Mouse (Mus musculus): ENCODE measurements at regions not wholly inside any gene's neighbourhood (a gene's known extent, or its start where the extent isn't known, plus 50 kb on each side); places are given as distances from the start of the nearest gene placed in this dataset.
A peak's percentile ranks its signal among the peaks of the same experiment; 100 is the strongest.

- Histone ChIP-seq H3K79me2 (ENCODE audit: control insufficient read depth, insufficient read depth) (no peaks in the 10 kb centered on the region), H3K27me3 (ENCODE audit: control insufficient read depth, insufficient read depth, insufficient read length) (no peaks in the 10 kb centered on the region), H3K36me3 (ENCODE audit: control insufficient read depth, insufficient read depth) (no peaks in the 10 kb centered on the region), H3K4me2 (ENCODE audit: low read depth) (no peak overlapping the region), H3K4me3 (no peak overlapping the region), H3ac (ENCODE audit: control insufficient read depth, insufficient read length) (no peak overlapping the region)
- no peak for TF ChIP-seq POLR2AphosphoS2 (IDR thresholded peaks at IDR 0.05; ENCODE audit: insufficient read length, low read depth)
- TF ChIP-seq TCF3 (IDR thresholded peaks at IDR 0.05; ENCODE audit: insufficient read length, low read depth): no peak
- TF ChIP-seq MYOD1 (IDR thresholded peaks at IDR 0.05; ENCODE audit: control insufficient read depth in 1 of 3, insufficient read length in 2 of 3, low read depth in 2 of 3): no peak
- no peak for TF ChIP-seq E2F4 (IDR thresholded peaks at IDR 0.05; ENCODE audit: insufficient read depth)
- TF ChIP-seq SRF (IDR thresholded peaks at IDR 0.05; ENCODE audit: control insufficient read depth, insufficient read length, low read depth): no peak
- TF ChIP-seq TCF12 (IDR thresholded peaks at IDR 0.05; ENCODE audit: insufficient read depth, poor library complexity, severe bottlenecking): no peak
- TF ChIP-seq CEBPB (IDR thresholded peaks at IDR 0.05; ENCODE audit: insufficient read depth, poor library complexity, severe bottlenecking): no peak
- TF ChIP-seq USF1 (IDR thresholded peaks at IDR 0.05; ENCODE audit: low read depth): no peak
- no peak for TF ChIP-seq POLR2A (IDR thresholded peaks at IDR 0.05; ENCODE audit: insufficient read length, low read depth)
- TF ChIP-seq REST (IDR thresholded peaks at IDR 0.05; ENCODE audit: insufficient read depth, insufficient read length): no peak
- no peak for TF ChIP-seq MAX (IDR thresholded peaks at IDR 0.05; ENCODE audit: low read depth)
- no peak for TF ChIP-seq MYOG (IDR thresholded peaks at IDR 0.05; ENCODE audit: control insufficient read depth in 1 of 3, insufficient read depth in 1 of 3, insufficient read length in 2 of 3, low read depth in 2 of 3)
Observed at GRCm38 (mm10) chr16:93285191-93285590, 318.7 kb downstream of the Setd4 start.

- H3K79me2 ChIP-seq (ENCODE audit: control insufficient read depth, insufficient read depth): no peaks in the 10 kb centered on the region
- no peak overlapping the region for H3K4me2 ChIP-seq (ENCODE audit: low read depth)
- no peak overlapping the region for H3K4me3 ChIP-seq
- no peaks in the 10 kb centered on the region for H3K27me3 ChIP-seq (ENCODE audit: control insufficient read depth, insufficient read depth, insufficient read length)
- no peak for TF ChIP-seq USF1 (IDR thresholded peaks at IDR 0.05; ENCODE audit: low read depth)
- no peak for TF ChIP-seq TCF3 (IDR thresholded peaks at IDR 0.05; ENCODE audit: insufficient read length, low read depth)
- H3K36me3 ChIP-seq (ENCODE audit: control insufficient read depth, insufficient read depth): no peaks in the 10 kb centered on the region
- H3ac ChIP-seq (ENCODE audit: control insufficient read depth, insufficient read length): no peak overlapping the region
Observed at GRCm38 (mm10) chr16:93281715-93282114, 322.1 kb downstream of the Setd4 start.

- no peak for TF ChIP-seq CEBPB (IDR thresholded peaks at IDR 0.05; ENCODE audit: insufficient read depth, poor library complexity, severe bottlenecking)
- no peak for TF ChIP-seq TCF3 (IDR thresholded peaks at IDR 0.05; ENCODE audit: insufficient read length, low read depth)
- TF ChIP-seq MYOD1 (IDR thresholded peaks at IDR 0.05; ENCODE audit: control insufficient read depth in 1 of 3, insufficient read length in 2 of 3, low read depth in 2 of 3): no peak
- no peak for TF ChIP-seq TCF12 (IDR thresholded peaks at IDR 0.05; ENCODE audit: insufficient read depth, poor library complexity, severe bottlenecking)
- no peak for TF ChIP-seq POLR2AphosphoS2 (IDR thresholded peaks at IDR 0.05; ENCODE audit: insufficient read length, low read depth)
- TF ChIP-seq MYOG (IDR thresholded peaks at IDR 0.05; ENCODE audit: control insufficient read depth in 1 of 3, insufficient read depth in 1 of 3, insufficient read length in 2 of 3, low read depth in 2 of 3): no peak
- TF ChIP-seq POLR2A (IDR thresholded peaks at IDR 0.05; ENCODE audit: insufficient read length, low read depth): no peak
- TF ChIP-seq REST (IDR thresholded peaks at IDR 0.05; ENCODE audit: insufficient read depth, insufficient read length): no peak
- no peak for TF ChIP-seq E2F4 (IDR thresholded peaks at IDR 0.05; ENCODE audit: insufficient read depth)
- no peak for TF ChIP-seq USF1 (IDR thresholded peaks at IDR 0.05; ENCODE audit: low read depth)
- no peak for TF ChIP-seq MAX (IDR thresholded peaks at IDR 0.05; ENCODE audit: low read depth)
- Histone ChIP-seq H3K27me3 (ENCODE audit: control insufficient read depth, insufficient read depth, insufficient read length) (no peaks in the 10 kb centered on the region), H3K79me2 (ENCODE audit: control insufficient read depth, insufficient read depth) (no peaks in the 10 kb centered on the region), H3K36me3 (ENCODE audit: control insufficient read depth, insufficient read depth) (no peaks in the 10 kb centered on the region), H3K4me3 (no peak overlapping the region), H3ac (ENCODE audit: control insufficient read depth, insufficient read length) (no peak overlapping the region), H3K4me2 (ENCODE audit: low read depth) (no peak overlapping the region)
Observed at GRCm38 (mm10) chr16:93272636-93273035, 331.2 kb downstream of the Setd4 start.

GRCm38 (mm10) chr16:93272146-93272545 lies 331.7 kb downstream of the Setd4 start:
- no peaks in the 10 kb centered on the region for H3K79me2 ChIP-seq (ENCODE audit: control insufficient read depth, insufficient read depth)
- no peak overlapping the region for H3ac ChIP-seq (ENCODE audit: control insufficient read depth, insufficient read length)
- no peak for TF ChIP-seq MYOD1 (IDR thresholded peaks at IDR 0.05; ENCODE audit: control insufficient read depth in 1 of 3, insufficient read length in 2 of 3, low read depth in 2 of 3)
- no peak for TF ChIP-seq POLR2A (IDR thresholded peaks at IDR 0.05; ENCODE audit: insufficient read length, low read depth)
- no peak for TF ChIP-seq E2F4 (IDR thresholded peaks at IDR 0.05; ENCODE audit: insufficient read depth)
- TF ChIP-seq SRF (IDR thresholded peaks at IDR 0.05; ENCODE audit: control insufficient read depth, insufficient read length, low read depth): no peak
- H3K36me3 ChIP-seq (ENCODE audit: control insufficient read depth, insufficient read depth): no peaks in the 10 kb centered on the region
- H3K4me3 ChIP-seq: no peak overlapping the region
- H3K4me2 ChIP-seq (ENCODE audit: low read depth): no peak overlapping the region
- H3K27me3 ChIP-seq (ENCODE audit: control insufficient read depth, insufficient read depth, insufficient read length): no peaks in the 10 kb centered on the region

- Histone ChIP-seq H3K27me3 (ENCODE audit: control insufficient read depth, insufficient read depth, insufficient read length) (no peaks in the 10 kb centered on the region), H3K79me2 (ENCODE audit: control insufficient read depth, insufficient read depth) (no peaks in the 10 kb centered on the region), H3K36me3 (ENCODE audit: control insufficient read depth, insufficient read depth) (no peaks in the 10 kb centered on the region), H3K4me2 (ENCODE audit: low read depth) (peak overlapping the region; percentile 13), H3ac (ENCODE audit: control insufficient read depth, insufficient read length) (no peak overlapping the region), H3K4me3 (no peak overlapping the region)
- no peak for TF ChIP-seq POLR2AphosphoS2 (IDR thresholded peaks at IDR 0.05; ENCODE audit: insufficient read length, low read depth)
- TF ChIP-seq REST (IDR thresholded peaks at IDR 0.05; ENCODE audit: insufficient read depth, insufficient read length): no peak
- no peak for TF ChIP-seq SRF (IDR thresholded peaks at IDR 0.05; ENCODE audit: control insufficient read depth, insufficient read length, low read depth)
- no peak for TF ChIP-seq MYOG (IDR thresholded peaks at IDR 0.05; ENCODE audit: control insufficient read depth in 1 of 3, insufficient read depth in 1 of 3, insufficient read length in 2 of 3, low read depth in 2 of 3)
- no peak for TF ChIP-seq POLR2A (IDR thresholded peaks at IDR 0.05; ENCODE audit: insufficient read length, low read depth)
- TF ChIP-seq CEBPB (IDR thresholded peaks at IDR 0.05; ENCODE audit: insufficient read depth, poor library complexity, severe bottlenecking): no peak
- no peak for TF ChIP-seq USF1 (IDR thresholded peaks at IDR 0.05; ENCODE audit: low read depth)
- no peak for TF ChIP-seq E2F4 (IDR thresholded peaks at IDR 0.05; ENCODE audit: insufficient read depth)
- TF ChIP-seq TCF3 (IDR thresholded peaks at IDR 0.05; ENCODE audit: insufficient read length, low read depth): no peak
- TF ChIP-seq TCF12 (IDR thresholded peaks at IDR 0.05; ENCODE audit: insufficient read depth, poor library complexity, severe bottlenecking): no peak
- no peak for TF ChIP-seq MAX (IDR thresholded peaks at IDR 0.05; ENCODE audit: low read depth)
- TF ChIP-seq MYOD1 (IDR thresholded peaks at IDR 0.05; ENCODE audit: control insufficient read depth in 1 of 3, insufficient read length in 2 of 3, low read depth in 2 of 3): no peak
Observed at GRCm38 (mm10) chr16:93264061-93264585, 339.7 kb downstream of the Setd4 start.
